Mouse (Mus musculus): Measurements from ENCODE around the gene Hemk1. TPM values are rescaled to one million over a fixed set of nuclear protein-coding genes. Genes with fewer than 3 reads are reported as not detected.

Gene Hemk1
- polyA plus RNA-seq, 1 experiment from 2014 or later = 9.7 TPM

- Histone ChIP-seq H3K4me1 (replicated peaks; ENCODE audit: control insufficient read depth, insufficient read depth, low read length) (no peaks in the 10 kb centered on the region), H3K36me3 (ENCODE audit: control insufficient read depth, insufficient read depth, low read length) (no peaks in the 10 kb centered on the region), H3K9ac (ENCODE audit: low read depth, low read length) (no peak overlapping the region), H3K9me3 (ENCODE audit: control insufficient read depth, low read length) (no peaks in the 10 kb centered on the region), H3K27ac (ENCODE audit: low read depth, low read length) (no peak overlapping the region), H3K27me3 (ENCODE audit: control insufficient read depth, insufficient read depth, low read length) (no peaks in the 10 kb centered on the region), H3K4me2 (replicated peaks; ENCODE audit: low read depth, low read length) (no peak overlapping the region), H3K4me3 (ENCODE audit: low read depth, low read length) (no peak overlapping the region)
- WGBS = 78% methylated on average over 9 of the region's 9 CpGs
- DNase-seq (ENCODE audit: low spot score) (no peak), ATAC-seq (ENCODE audit: low FRiP score) (no peak)
Observed at GRCm38 (mm10) chr9:107303121-107303820, 34.9 kb downstream of the Hemk1 start.

- WGBS = 81% methylated on average over 7 of the region's 7 CpGs
- Histone ChIP-seq H3K9me3 (ENCODE audit: control insufficient read depth, low read length) (no peaks in the 10 kb centered on the region), H3K36me3 (ENCODE audit: control insufficient read depth, insufficient read depth, low read length) (no peaks in the 10 kb centered on the region), H3K4me2 (replicated peaks; ENCODE audit: low read depth, low read length) (no peak overlapping the region), H3K4me1 (replicated peaks; ENCODE audit: control insufficient read depth, insufficient read depth, low read length) (no peaks in the 10 kb centered on the region), H3K27me3 (ENCODE audit: control insufficient read depth, insufficient read depth, low read length) (no peaks in the 10 kb centered on the region), H3K27ac (ENCODE audit: low read depth, low read length) (no peak overlapping the region), H3K9ac (ENCODE audit: low read depth, low read length) (no peak overlapping the region), H3K4me3 (ENCODE audit: low read depth, low read length) (no peak overlapping the region)
- DNase-seq (ENCODE audit: low spot score) (no peak), ATAC-seq (ENCODE audit: low FRiP score) (no peak)
Observed at GRCm38 (mm10) chr9:107302592-107302991, 35.6 kb downstream of the Hemk1 start.

GRCm38 (mm10) chr9:107301554-107302331 lies 36.4 kb downstream of the Hemk1 start:
- 85% methylated on average over 17 of the region's 17 CpGs for WGBS
- Histone ChIP-seq H3K9ac (ENCODE audit: low read depth, low read length) (no peak overlapping the region), H3K4me1 (replicated peaks; ENCODE audit: control insufficient read depth, insufficient read depth, low read length) (no peaks in the 10 kb centered on the region; the same call in 1 of the 2 replicates), H3K9me3 (ENCODE audit: control insufficient read depth, low read length) (no peaks in the 10 kb centered on the region), H3K4me3 (ENCODE audit: low read depth, low read length) (no peak overlapping the region), H3K36me3 (ENCODE audit: control insufficient read depth, insufficient read depth, low read length) (no peaks in the 10 kb centered on the region), H3K27ac (ENCODE audit: low read depth, low read length) (no peak overlapping the region), H3K27me3 (ENCODE audit: control insufficient read depth, insufficient read depth, low read length) (no peaks in the 10 kb centered on the region), H3K4me2 (replicated peaks; ENCODE audit: low read depth, low read length) (no peak overlapping the region)
- no peak for ATAC-seq (ENCODE audit: low FRiP score)
- DNase-seq (ENCODE audit: low spot score) = no peak

- DNase-seq (ENCODE audit: low spot score) (no peak), ATAC-seq (ENCODE audit: low FRiP score) (no peak)
- Histone ChIP-seq H3K27me3 (ENCODE audit: control insufficient read depth, insufficient read depth, low read length) (peaks cover 3% of the 10 kb centered on the region; the same call in 1 of the 2 replicates), H3K27ac (ENCODE audit: low read depth, low read length) (no peak overlapping the region), H3K36me3 (ENCODE audit: control insufficient read depth, insufficient read depth, low read length) (no peaks in the 10 kb centered on the region), H3K9me3 (ENCODE audit: control insufficient read depth, low read length) (no peaks in the 10 kb centered on the region), H3K4me3 (ENCODE audit: low read depth, low read length) (no peak overlapping the region), H3K9ac (ENCODE audit: low read depth, low read length) (no peak overlapping the region), H3K4me2 (replicated peaks; ENCODE audit: low read depth, low read length) (no peak overlapping the region), H3K4me1 (replicated peaks; ENCODE audit: control insufficient read depth, insufficient read depth, low read length) (no peaks in the 10 kb centered on the region; the same call in none of the 2 replicates)
- WGBS = 91% methylated on average over 30 of the region's 30 CpGs
Observed at GRCm38 (mm10) chr9:107300224-107300973, 37.8 kb downstream of the Hemk1 start.

- Histone ChIP-seq H3K4me2 (replicated peaks; ENCODE audit: low read depth, low read length) (no peak overlapping the region), H3K27me3 (ENCODE audit: control insufficient read depth, insufficient read depth, low read length) (peaks cover 3% of the 10 kb centered on the region; the same call in 1 of the 2 replicates), H3K4me3 (ENCODE audit: low read depth, low read length) (no peak overlapping the region), H3K27ac (ENCODE audit: low read depth, low read length) (no peak overlapping the region), H3K9me3 (ENCODE audit: control insufficient read depth, low read length) (no peaks in the 10 kb centered on the region), H3K9ac (ENCODE audit: low read depth, low read length) (no peak overlapping the region), H3K4me1 (replicated peaks; ENCODE audit: control insufficient read depth, insufficient read depth, low read length) (no peaks in the 10 kb centered on the region; the same call in none of the 2 replicates), H3K36me3 (ENCODE audit: control insufficient read depth, insufficient read depth, low read length) (no peaks in the 10 kb centered on the region)
- no peak for DNase-seq (ENCODE audit: low spot score)
- no peak for ATAC-seq (ENCODE audit: low FRiP score)
- 89% methylated on average over 7 of the region's 7 CpGs for WGBS
Observed at GRCm38 (mm10) chr9:107299783-107300182, 38.4 kb downstream of the Hemk1 start.

- DNase-seq (ENCODE audit: low spot score) (no peak), ATAC-seq (ENCODE audit: low FRiP score) (no peak)
- H3K9ac ChIP-seq (ENCODE audit: low read depth, low read length) = no peak overlapping the region
- H3K36me3 ChIP-seq (ENCODE audit: control insufficient read depth, insufficient read depth, low read length) = no peaks in the 10 kb centered on the region
- H3K4me1 ChIP-seq (replicated peaks; ENCODE audit: control insufficient read depth, insufficient read depth, low read length) = no peaks in the 10 kb centered on the region; the same call in none of the 2 replicates
- H3K9me3 ChIP-seq (ENCODE audit: control insufficient read depth, low read length) = no peaks in the 10 kb centered on the region
- H3K27ac ChIP-seq (ENCODE audit: low read depth, low read length) = no peak overlapping the region
- H3K27me3 ChIP-seq (ENCODE audit: control insufficient read depth, insufficient read depth, low read length) = peaks cover 3% of the 10 kb centered on the region; the same call in 1 of the 2 replicates
- H3K4me3 ChIP-seq (ENCODE audit: low read depth, low read length) = no peak overlapping the region
- no peak overlapping the region for H3K4me2 ChIP-seq (replicated peaks; ENCODE audit: low read depth, low read length)
- 91% methylated on average over 6 of the region's 6 CpGs for WGBS
Observed at GRCm38 (mm10) chr9:107298876-107299275, 39.3 kb downstream of the Hemk1 start.

GRCm38 (mm10) chr9:107298059-107298780 lies 39.9 kb downstream of the Hemk1 start:
- no peak overlapping the region for H3K9ac ChIP-seq (ENCODE audit: low read depth, low read length)
- H3K4me2 ChIP-seq (replicated peaks; ENCODE audit: low read depth, low read length) = no peak overlapping the region
- peaks cover 3% of the 10 kb centered on the region; the same call in 1 of the 2 replicates for H3K27me3 ChIP-seq (ENCODE audit: control insufficient read depth, insufficient read depth, low read length)
- H3K27ac ChIP-seq (ENCODE audit: low read depth, low read length) = no peak overlapping the region
- H3K9me3 ChIP-seq (ENCODE audit: control insufficient read depth, low read length) = no peaks in the 10 kb centered on the region
- no peaks in the 10 kb centered on the region; the same call in none of the 2 replicates for H3K4me1 ChIP-seq (replicated peaks; ENCODE audit: control insufficient read depth, insufficient read depth, low read length)
- 92% methylated on average over 8 of the region's 8 CpGs for WGBS
- DNase-seq (ENCODE audit: low spot score) = no peak
- ATAC-seq (ENCODE audit: low FRiP score) = no peak
- no peaks in the 10 kb centered on the region for H3K36me3 ChIP-seq (ENCODE audit: control insufficient read depth, insufficient read depth, low read length)
- no peak overlapping the region for H3K4me3 ChIP-seq (ENCODE audit: low read depth, low read length)

GRCm38 (mm10) chr9:107297658-107298057 lies 40.5 kb downstream of the Hemk1 start:
- Histone ChIP-seq H3K36me3 (ENCODE audit: control insufficient read depth, insufficient read depth, low read length) (no peaks in the 10 kb centered on the region), H3K4me1 (replicated peaks; ENCODE audit: control insufficient read depth, insufficient read depth, low read length) (no peaks in the 10 kb centered on the region; the same call in none of the 2 replicates), H3K27me3 (ENCODE audit: control insufficient read depth, insufficient read depth, low read length) (peaks cover 4% of the 10 kb centered on the region), H3K9me3 (ENCODE audit: control insufficient read depth, low read length) (no peaks in the 10 kb centered on the region), H3K4me2 (replicated peaks; ENCODE audit: low read depth, low read length) (no peak overlapping the region), H3K9ac (ENCODE audit: low read depth, low read length) (no peak overlapping the region), H3K27ac (ENCODE audit: low read depth, low read length) (no peak overlapping the region), H3K4me3 (ENCODE audit: low read depth, low read length) (no peak overlapping the region)
- DNase-seq (ENCODE audit: low spot score) (no peak), ATAC-seq (ENCODE audit: low FRiP score) (no peak)
- 89% methylated on average over 4 of the region's 4 CpGs for WGBS
